Mouse (Mus musculus) retina, postnatal 1 day (tissue): Measurements from ENCODE around the gene Senp7.
"Not testable (repeated sequence)": the region's sequence is repeated elsewhere in the genome, so short reads cannot be mapped to it uniquely, and the experiment has no call there.

Experiments used
- DNase-seq: peaks from one replicate; pipeline ENCODE4 v3.0.0-alpha.2; 2012

The Senp7 gene

DNA sequence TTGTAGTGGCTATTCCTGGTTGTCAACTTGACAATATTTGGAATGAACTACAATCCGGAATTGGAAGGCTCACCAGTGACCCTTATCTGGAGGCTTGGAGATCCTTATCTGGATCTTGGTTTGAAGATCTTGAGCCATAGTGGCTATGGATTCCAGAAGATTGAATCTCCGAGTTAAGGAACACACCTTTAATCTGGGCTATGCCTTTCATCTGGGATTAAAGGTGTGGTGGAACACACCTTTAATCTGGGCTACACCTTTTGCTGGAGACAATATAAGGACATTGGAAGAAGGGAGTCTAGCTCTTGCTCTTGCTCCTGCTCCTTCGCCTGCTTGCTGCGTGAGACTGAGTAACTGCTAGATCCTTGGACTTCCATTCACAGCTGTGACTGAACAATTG is at the start of gene Senp7:
TSS of gene Senp7 (plus strand) at position 301 of the 400 bp plus-strand sequence.
- DNase-seq, result not testable (repeated sequence)

DNA sequence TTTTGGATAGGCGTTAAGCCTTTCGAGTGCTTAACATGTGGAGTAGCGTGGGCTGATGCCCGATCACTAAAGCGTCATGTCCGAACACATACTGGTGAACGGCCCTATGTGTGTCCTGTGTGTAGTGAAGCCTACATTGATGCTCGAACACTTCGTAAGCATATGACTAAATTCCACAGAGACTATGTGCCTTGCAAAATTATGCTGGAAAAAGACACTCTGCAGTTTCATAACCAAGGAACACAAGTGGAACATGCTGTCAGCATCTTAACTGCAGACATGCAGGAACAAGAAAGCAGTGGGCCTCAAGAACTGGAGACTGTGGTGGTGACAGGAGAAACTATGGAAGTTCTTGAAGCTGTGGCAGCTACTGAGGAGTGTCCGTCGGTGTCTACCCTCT is 41.3 kb upstream of the Senp7 start:
- no peak for DNase-seq

DNA sequence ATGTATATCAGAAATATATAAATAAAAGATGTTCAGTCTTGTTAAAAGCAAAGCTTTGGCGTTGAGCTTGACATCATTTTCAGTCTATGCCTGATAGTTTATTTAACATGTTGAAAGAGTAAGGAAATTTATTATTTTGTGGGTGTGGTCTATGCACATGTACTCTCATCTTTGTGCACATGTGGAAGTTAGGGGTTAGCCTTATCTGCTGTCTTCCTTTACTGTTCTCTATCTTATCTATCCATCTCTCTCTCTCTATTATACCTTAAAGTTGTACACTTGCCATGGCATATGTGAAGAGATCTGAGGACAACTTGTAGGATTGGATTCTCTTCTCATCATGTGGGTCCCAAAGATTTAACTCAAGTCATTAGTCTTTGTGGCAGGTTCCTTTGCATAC is 39.3 kb upstream of the Senp7 start:
- DNase-seq, result no peak

DNA sequence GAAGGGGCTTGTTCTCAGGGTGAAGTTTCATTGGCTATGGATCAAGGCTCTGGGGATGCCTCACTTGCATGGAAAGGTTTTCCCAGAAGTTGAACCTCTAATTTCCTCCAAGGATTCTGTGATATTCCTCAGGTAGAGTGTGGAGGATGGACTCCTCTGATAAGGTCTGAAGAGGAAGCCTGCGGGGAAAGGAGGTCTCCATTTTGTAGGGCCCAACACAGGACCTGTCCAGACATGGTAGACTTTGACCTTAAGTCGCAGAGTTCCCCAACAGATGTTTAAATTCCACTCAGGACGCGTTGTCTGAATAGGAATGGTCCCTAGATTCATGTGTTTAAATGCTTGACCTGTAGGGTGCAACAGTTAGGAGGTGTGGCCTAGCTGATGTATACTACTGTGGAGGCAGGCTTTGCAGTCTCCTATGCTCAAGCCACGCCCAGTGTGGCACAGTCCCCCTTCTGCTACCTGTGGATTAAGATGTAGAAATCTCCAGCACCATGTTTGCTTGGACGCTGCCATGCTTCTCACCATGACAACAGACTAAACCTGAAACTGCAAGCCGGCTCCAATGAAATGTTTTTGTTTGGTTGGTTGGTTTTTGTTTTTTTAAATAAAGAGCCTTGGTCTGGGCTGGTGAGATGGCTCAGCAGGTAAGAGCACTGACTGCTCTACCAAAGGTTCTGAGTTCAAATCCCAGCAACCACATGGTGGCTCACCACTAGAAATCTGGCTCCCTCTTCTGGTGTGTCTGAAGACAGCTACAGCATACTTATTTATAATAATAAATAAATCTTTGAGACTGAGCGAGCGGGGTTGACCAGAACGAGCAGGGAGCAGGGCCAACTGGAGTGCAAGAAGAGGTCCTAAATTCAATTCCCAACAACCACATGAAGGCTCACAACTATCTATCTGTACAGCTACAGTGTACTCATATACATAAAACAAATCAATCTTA is 35.1 kb upstream of the Senp7 start:
- no peak for DNase-seq

DNA sequence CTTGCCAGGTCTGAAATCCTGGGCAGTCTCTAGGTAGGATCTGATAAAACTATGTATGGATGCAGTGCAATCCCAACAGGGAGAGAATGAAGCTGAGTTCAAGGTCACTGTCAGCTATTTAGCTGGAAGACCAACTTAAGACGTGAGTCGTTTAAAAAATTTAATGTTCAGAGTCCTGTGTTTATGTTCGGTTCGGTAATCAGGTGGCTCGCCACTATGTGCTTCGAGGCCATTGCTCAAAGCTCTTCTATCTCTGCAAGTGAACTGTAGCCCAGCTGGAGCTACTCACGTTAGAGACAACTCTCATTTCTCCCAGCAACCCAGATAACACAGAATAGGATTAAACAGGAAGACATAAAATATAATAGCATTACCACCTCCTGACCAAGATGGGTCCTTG is 34.1 kb upstream of the Senp7 start:
- DNase-seq, result no peak

DNA sequence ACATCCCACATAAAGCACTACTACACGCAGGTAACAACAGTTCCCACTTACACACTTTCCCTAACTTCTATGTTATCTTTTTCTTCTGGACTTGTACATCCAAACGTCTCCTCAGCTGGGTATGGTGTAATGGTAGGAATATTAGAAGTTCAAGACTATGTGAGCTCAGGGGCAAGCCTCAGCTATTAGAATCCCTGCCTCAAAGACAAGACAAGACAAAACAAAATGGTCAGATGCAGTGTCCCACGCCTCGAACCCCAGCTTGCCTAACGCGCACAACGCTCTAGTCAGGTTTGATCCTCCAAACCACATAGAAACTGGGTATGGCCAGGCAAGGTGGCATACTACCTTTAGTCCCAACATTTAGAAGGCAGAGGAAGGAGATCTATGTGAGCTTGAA is 28.5 kb upstream of the Senp7 start:
- no peak for DNase-seq

DNA sequence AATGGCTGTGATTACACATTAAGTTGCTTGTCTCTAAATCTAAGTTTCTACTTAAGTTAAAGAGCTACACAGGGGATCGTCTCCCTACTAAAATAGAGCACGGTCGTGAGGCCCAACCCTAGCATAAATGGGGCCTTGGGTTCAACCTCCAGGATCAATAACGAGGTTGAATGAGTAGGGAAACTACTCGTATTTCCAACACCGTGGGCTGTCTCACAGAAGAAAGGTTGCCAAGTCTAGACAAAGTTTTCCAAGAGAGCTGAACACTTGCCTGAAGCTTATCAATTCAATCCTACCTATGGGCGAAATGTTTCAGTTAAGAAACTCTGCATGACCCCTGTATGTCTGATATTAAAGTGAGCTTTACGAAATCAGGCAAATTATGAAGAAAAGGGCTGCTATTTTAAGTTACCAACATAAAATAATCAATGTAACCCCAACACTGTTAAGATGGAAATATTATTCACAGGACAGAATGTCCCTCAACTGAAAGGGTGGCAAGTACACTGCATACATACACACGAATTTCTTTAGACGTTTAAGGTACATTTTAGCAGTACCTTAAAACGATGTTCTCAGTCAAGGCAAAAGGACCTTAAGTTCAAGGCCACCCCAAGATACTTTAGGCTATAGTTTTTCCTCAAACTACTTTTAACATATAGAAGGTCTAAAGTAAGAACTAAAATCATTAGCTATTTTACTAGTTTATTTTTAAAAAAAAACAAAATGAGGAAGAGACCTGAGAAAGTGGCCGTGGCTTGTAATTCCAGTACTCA is 20.1 kb upstream of the Senp7 start:
- DNase-seq, result no peak

DNA sequence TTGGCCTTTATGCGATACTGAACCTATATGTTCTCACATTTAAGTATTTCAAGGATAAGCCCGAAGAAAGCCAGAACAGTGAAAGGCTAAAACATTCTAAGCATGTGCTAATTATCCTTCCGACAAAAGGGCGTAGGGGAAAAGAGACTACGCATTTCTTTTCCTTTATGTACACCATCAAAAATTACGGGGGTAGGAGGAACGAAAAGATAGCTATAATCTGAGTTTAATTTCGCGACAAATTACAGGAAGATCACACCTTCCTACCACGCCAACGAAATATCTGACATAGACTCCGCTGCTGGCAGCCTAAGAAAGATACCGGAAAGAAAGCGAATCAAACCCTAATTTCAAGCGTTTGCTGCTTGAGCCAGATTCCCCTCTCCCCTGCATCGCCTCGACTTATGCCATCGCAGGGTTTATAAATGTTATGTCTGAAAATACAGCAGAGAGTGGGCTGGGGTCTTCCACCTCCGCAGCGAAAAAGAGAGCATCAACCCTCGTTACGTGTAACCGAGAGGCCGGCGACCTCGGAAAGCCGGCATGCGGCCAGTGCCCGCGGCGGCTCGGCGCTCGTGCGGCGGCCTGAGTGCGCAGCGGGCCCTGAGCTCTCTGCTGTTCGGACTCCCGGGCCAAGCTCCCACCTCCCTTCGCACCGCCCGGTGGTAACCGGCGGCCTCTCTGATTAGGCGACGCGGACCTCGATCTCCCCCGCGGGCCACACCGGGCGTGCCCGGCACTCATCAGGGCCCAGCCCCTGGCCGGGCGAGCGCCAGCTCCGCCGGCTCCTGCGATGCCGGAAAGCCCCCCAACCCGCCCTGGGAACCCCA is 19.2 kb upstream of the Senp7 start:
- no peak for DNase-seq

DNA sequence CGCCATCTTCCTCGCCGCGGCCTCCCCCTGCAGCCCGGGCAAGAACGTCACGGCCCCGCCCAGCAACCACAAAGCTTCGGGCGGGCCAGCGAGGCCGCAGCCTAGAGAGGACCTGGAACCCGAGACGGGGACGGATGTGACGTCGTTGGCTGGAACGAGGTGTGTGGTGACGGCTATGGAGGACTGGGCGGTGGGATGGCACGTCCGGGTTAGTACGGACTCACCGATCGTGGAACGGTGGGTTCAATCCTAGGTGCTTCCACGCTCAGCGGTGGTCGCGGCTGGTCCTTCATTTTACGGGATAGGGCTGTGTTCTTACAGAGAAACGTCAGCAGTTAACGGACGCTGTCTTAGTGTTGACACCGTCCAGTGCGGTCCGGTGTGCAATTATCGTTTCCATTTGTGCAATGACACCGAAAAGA is 18.5 kb upstream of the Senp7 start, which contains the start of gene Pcnp:
TSS of gene Pcnp (minus strand) at position 79 of the 422 bp plus-strand sequence.
- DNase-seq, result peak; percentile 99

DNA sequence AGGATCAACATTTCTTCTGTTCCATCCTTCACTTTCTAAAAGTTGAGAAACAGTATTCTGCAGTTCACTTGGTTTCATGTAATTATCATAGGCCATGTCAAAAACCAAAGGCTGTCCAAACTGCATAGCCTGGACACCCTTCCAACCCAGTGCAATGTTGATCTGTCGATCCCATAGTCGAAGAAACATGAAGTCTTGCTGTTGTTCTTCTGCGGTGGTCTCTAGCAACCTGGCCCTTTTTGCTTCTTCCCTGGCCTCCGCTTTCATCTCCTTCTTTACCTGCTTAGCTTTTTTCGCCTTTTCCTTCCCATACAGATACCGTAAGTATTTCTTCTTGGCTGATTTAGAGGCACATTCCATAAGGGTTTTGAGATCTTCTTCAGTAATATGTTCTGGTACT is 13.6 kb upstream of the Senp7 start:
- no peak for DNase-seq

DNA sequence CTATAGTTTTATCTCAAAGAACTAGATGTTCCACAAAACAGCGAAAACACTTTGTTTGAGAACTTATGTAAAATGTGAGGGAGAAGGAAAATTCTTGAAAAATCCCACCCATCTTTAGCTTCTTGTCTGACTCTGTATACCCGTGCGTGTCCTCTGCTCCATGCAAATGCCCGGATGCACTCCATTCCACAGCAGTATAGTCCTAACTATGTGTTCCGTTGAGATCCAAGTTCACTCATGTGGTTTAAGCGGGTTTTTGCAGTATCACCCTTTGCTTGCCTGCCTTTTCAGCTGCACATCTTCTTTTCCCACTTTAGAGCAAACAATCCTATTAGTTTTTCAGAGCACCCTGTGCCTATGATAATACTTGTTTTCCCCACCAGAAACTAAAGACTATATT is 11.6 kb upstream of the Senp7 start:
- DNase-seq, result no peak

DNA sequence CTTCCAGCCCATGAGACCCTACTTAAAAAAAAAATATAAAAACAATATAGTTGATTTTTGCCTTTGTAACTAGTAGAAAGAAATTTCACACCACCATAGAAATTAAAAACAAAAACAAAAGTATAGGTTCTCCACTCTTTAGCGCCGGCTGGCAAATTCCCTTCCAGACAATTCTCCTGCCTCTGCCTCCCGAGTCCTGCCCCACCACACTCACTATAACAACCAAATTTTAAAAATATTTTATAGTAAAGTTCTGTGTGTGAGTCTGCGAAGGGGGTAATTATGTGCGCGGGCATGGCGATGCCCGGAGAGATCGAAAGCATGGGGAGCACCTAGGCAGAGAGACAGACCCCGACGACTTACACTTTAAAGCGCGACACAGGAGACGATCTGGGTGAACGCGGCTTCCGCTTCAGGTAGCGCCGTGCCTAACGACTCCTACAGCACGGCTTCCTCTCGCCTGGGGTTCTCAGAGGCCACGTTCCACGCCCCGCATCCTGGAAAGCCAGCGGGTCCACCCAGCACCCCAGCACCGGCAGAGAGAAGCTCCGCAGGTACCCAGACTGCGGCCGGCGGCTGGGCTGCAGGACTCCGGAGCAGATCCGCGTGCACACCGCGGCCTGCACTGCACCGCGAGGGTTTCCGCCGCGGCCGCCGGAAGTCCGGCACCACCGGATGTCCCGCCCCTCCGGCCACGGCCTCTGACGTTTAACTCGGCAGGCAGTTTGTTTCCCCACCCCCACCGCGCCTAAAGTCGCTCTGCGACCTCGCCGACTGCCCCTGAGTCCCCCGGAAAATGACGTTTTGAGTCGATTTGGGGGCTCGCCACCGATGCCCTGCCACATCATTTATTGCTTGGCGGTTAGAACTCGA is 10.8 kb upstream of the Senp7 start, which contains the start of gene Trmt10c:
TSS of gene Trmt10c (minus strand) at position 682 of the 873 bp plus-strand sequence.
- peak; percentile 95 for DNase-seq

DNA sequence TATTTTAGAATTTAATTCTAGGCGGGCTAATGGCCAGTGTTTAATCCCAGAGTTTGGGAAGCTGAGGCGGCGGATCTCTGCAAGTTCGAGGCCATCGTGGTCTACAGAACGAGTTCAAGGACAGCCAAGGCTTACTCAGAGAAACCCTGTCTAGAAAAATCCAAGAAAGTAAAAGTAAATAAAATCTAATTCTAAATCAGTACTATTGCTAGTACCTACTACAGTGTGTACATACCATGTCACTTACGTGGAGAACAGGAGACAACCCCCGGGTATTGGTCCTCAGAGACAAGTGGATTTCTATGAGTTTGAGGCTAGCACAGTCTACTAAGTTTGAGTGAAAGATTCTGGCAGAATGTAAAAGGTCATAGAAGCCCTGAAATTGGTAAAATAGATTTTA is 10.0 kb upstream of the Senp7 start:
- DNase-seq, result no peak

DNA sequence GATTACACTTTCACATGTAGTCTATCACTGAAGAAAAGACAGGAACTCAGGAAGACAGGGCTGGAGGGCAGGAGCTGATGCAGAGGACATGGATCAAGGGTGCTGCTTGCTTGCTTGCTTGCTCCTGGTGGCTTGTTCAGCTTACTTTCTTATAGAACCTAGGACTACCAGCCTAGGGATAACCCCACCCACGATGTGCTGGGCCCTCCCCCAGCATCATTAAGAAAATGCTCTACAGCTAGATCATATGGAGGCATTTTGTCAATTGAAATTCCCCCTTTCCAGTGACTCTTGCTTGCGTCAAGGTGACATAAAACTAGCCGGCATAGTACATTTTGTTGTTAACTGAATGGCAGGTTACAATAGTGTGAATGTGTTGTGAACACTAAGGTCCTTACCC is 7.8 kb downstream of the Senp7 start:
- no peak for DNase-seq

DNA sequence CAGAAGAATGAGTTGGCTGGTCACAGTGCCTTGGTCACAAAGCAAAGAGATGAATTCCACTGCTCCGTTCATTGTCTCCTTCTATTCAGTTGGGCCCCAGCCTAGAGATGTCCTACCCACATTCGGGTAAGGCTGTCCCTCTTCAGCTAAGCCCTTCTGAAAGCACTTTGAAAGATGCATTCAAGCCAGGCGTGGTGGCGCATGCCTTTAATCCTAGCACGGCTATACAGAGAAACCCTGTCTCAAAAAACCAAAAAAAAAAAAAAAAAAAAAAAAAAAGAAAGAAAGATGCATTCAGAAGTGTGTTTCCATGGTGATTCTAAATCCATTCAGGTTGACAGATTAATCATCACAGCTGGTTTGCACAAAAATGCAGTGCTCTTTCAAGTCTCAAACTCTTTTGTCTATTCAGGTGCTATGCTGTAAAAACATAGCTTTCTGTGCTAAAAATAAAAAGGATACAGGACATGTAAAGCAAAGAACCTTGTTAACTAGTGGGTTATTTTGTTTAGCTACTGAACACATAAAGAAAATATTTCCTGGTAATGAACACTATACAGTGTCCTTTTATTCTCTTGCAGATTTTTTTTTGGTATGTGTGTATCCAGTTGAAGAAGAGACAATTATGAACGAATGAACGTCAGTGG is 8.9 kb downstream of the Senp7 start:
- DNase-seq, result no peak

DNA sequence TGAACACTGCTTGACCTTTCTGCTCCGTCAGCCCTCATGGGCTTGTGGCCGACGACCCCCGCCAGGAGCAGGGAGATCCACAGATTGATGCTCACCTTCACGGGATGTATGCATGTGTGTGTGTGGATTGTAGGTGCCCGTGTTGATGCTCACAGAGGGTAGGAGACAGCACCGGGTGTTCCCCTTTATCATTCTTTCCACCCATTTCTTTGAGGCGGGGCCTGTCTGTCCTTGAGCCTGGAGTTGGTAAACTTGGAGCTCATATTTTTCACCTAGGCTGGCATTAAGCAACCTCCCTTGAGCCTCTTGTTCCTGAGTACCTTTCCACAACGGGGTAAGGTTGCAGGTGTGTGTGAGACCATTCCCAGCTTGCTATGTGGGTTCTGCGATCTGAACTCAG is 10.0 kb downstream of the Senp7 start:
- DNase-seq, result no peak

DNA sequence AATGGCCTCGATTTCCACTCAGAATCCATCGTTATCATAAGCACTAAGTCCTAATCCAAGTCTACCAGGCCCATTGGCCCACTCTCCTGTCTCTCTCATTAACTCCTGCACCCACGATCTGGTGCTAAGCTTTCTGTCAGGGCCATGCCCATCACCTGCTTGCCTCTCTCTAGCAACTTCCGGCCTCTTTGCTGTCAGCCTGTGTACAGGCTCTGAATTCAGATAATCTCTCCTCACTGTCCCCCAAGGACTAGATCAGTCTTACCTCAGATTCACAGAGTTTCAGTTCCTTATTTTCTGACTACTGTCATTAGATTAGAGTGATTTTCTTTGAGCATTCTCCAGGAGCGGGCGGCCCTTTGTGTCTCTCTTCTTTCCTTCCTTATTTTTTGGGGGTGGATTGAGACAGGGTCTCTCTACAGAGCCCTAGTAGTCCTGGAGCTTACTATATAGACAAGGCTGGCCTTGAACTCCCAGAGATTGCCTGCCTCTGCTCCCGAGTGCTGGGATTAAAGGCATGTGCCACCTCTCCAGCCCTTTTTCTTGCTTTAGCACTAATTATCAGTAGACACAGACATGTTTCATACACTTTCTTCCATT is 14.0 kb downstream of the Senp7 start:
- no peak for DNase-seq

DNA sequence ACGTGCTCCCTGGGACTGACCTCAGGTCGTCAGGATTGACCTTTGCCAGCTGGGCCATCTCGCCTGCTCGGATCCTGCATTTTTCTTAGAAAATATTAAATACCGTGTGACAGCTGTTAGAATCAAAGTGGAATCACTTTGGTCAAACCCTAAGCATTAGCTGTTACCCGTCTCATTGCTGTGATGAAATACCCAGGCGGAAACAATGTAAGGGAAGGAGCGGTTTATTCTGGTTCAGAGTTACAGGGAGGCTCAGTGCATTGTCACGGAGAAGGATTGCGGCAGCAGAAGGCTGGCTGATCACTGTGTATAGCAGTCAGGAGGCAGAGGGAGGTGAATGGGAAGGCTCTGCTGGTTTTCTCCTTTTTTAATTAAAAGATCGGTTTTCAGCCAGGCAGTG is 14.8 kb downstream of the Senp7 start:
- no peak for DNase-seq

DNA sequence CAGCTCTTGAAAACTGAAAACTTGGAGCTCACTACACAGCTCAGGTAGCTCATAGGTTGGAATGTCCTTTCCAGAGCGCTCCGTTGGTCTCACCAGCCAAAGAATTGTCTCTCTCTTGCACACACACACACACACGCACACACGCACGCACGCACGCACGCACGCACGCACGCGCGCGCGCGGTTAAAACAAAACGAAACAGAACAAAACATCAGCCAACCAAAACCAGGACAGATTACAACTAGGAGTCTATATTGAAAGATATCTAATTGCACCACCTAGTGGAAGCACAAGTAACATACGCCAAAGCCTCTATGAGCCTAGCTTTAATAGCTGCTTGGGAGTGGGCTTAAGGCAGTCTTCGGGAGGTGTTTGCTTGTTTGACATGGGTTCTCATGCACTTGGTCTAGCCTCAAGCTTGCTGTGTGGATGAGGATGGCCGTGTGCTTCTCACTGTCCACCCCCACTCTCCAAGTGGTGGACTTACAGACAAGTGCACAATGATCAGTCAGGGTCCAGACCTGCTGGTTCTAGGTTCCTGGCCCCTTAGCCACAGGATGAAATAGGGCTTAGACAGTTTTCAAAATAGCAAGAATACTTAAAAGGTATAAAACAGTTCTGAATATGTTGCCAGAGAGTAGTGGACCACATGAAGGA is 16.3 kb downstream of the Senp7 start:
- peak; percentile 94 for DNase-seq

DNA sequence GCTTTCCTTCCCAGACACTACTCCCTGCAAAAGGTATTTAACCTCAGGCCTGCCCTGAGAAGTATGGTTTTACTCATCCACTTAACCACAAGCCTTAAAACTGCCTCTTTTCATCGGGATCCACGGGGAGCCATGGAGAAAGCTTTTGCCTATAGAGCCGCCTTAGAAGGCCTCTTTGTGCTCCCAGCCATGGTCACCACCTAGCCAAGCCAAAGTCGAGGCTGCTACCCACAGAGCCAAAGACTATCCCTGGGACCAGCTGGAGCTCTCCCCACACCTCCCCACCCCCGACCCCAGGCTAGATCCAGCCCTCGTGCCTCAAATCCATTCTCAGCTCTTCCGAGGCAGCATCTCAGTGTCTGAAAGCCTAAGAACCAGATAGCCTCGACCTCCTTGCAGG is 18.0 kb downstream of the Senp7 start:
- no peak for DNase-seq
